Mouse (Mus musculus): ENCODE results near the gene Vgf.

Vgf gene

DNA sequence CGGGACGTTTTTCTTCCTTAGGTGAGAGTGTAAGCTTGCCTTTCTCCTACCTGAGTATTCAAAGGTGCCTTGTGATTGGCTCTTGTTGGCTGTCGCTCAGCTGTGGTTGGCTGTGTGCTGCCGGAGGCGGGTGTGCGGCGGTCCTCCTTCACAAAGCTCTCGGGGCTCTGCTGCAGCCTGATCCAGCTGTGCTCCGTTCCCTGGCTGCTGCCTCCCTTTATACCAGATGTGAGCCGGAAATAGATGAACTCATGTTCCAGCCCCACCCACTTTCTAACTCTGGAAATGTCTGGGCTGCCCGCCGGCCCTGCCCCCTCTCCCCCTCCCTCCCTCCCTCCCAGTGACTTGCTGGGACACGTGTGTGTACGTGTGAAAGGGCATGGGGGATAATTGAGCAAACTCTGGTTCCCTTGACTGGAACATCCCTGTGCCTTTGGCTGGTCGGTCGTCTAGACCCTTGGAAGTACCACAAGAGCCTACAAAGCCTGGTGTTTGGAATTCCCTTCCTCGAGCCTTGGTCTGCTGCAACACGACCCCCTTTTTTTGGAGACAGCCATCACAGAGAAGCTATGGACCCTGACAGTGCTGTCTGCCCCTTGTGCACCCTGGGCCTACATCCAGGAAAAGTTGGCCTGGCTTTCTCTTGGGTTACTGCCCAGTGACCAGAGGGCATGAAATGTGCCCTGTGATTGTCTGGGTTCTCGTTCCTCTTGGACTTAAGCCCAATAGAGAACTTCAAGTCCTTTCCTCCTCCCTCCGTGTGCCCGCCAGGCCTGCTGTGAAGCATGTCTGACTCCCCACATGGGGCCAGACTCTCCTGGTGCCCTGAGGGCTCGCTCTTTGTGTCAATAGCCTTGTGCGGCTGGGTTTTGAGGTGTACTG is 46.1 kb downstream of the Vgf start, which contains the start of gene Serpine1:
Gene Serpine1 (minus strand): TSS at position 190 of the 882 bp plus-strand sequence.
- DNase-seq (ENCODE audit: low read depth, low spot score), result peak; percentile 60

DNA sequence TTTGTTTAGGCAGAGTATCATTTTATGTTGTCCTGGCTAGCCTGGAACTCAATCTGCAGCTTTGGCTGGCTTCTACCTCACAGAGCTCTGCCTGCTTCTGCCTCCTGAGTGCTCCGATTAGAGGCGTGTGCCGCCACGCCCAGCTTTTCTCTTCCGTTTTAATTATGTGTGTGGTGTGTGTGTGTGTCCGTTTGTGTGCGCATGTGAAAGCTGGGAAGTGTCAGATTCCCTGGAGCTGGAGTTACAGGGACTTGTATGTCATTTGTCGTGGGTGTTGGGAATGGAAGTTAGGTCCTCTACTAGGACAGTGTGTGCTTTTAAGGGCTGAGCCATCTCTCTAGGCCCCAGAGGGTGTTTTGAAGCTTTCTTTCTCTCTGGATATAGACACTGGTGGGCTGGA is 46.9 kb downstream of the Vgf start:
- DNase-seq (ENCODE audit: low read depth, low spot score), result no peak

DNA sequence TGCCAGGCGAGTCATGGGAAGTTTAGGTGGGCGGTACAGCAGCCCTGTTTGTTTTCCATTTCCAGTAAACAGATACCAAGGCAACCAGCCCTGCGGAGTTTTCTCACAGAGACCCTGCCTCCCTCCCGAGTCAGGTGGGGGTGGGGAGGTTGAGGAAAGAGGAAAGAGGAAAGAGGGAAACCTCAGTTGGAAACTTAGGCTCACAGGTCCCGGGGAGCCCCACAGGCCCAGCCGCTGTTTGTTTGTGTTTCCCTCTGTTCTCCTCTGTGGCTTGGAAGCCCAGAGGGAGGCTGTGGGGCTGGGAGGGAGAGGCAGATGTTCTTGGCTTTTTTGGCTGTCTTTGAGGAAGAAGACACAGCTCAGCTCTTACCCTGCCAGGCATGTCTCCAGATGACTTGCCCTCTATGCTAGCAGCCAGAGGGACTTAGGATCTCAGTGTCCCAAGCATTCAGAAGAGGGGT is 48.0 kb downstream of the Vgf start:
- DNase-seq (ENCODE audit: low read depth, low spot score), result no peak

DNA sequence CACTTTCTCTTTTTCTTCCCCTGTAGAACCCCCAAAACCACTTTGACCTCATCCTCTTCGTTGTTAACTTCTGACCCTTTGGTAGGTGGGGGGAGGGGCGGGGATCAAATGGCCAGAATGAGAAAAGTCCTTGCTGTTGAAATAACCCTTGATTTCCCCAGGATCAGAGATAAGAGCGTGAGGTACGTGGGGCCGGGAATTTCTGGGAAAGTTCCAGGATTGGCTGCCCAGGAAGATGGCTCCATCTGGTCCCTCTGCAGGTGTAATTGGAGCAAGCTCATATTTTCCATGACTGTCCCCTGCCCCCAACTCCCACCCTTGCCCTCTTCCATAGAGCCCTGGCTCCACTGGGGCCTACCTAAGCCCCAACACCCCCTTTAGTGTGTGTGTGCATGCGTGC is 49.5 kb downstream of the Vgf start:
- no peak for DNase-seq (ENCODE audit: low read depth, low spot score)

DNA sequence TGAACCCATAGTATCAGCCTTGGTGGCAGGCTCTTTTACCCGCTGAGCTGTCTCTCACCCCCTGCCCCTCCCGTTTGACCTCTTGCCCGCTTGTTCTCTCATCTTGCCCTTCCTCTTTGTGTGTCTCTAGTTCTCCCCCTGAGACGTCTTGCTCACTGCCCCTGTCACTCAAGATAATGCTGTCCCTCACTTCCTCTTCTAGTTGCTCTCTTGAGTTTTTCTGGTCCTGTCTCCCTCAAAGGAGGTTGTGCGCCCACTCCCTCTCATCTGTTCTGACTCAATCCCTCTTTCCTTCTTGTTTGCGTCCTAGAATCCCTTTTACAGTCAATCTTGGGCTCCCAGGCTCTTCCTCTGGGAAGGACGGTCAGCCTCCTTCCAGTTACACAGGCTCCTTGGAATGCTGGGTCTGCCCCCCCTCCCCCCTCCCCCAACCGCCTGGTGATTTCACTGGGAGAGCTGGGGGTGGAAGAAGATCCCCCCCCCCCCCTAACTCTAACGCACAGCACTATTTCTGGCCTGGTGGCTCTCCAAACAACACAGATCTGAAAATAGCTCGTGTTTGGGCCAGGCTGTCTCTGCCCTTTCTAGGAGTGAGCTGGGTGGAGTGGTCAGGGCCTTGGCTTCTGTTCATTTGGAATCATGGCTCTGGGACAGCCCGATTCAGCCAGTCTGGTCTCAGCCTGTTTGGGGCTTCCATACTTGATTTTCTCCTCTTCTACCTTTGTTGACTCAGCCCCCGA is 50.2 kb downstream of the Vgf start:
- peak; percentile 36 for DNase-seq (ENCODE audit: low read depth, low spot score)

DNA sequence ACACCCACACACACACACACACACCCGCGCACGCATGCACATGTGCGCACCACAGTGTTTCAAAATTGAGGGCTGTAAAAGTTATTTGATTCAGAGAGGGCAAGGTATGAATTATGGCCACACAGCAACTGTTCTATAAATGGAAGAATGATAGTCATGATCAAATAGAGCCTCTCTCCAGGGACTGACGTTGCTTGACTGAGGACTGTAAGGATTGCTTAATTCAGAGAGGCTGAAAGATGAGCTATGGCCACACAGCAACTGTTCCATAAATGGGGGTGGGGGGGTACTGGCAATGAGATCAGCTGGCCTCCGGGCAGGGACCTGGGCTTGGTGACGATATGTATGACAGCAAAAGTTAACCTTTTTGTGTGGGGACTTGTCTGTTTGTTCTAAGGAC is 51.0 kb downstream of the Vgf start:
- no peak for DNase-seq (ENCODE audit: low read depth, low spot score)

DNA sequence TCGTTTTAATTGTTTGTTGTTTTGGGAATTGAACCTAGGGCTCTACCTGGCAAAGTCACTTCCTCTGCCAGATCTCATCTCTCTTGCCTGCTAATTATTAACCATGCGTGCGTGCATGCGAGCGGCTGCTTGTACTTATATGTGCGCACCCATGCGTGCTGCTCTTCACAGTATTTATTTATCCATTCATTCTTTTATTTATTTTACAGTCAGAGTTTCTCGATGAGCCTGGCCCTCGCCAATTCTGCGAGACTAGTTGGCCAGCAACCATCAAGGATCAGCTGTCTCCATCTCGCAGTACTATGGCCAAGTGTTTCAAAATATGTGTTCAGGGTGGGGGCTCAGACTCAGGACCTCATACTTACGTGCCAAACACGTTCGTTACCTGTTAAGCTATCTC is 51.8 kb downstream of the Vgf start:
- no peak for DNase-seq (ENCODE audit: low read depth, low spot score)

DNA sequence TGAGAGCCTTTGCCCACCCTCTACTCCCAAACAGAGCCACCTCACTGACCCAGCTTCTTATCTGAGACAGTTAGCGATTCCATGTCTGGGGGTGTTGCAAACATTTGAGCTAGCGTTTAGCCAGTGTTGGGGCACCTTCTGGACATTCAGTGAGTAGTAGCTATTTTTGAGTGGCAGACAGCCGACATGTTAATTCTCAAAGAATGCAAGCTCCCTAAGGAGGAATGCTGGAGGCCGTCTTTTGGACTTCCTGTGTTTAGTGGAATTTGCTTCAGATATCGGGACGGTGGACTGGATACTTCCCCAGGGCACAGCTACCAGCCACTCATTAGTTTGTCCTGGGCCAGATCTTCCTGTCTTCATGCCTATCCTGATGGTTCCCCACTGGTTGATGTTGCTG is 52.4 kb downstream of the Vgf start:
- no peak for DNase-seq (ENCODE audit: low read depth, low spot score)

DNA sequence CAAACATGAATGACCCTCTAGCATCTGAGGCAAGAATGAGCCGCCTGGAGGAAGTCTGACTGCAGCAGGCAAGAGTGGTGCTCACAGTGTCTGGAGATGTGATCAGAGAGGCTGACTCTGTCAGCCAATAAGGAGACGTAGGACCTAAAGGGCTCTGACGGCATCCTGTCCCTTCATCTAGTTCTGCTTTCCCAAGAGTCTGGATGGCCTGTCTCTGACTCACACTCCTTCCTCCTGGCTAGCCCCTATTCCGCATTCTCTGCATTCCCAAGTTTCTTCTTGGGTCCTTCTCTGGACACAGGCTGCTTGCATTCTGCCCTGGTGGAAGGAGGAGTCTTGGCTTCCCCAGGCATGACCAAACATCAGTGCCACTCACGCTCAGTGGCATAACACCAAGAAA is 53.7 kb downstream of the Vgf start:
- no peak for DNase-seq (ENCODE audit: low read depth, low spot score)

Measured in telencephalon, adult 2 months (tissue).